Mouse (Mus musculus) liver, embryonic 15.5 days (tissue): ENCODE measurements around the gene Pde6b. TPM values are rescaled to one million over a fixed set of nuclear protein-coding genes. Genes with fewer than 3 reads are reported as not detected.

Experiments used
- ATAC-seq: fragments of 200-750 bp; cut with Nextera tagmentation; 2 replicates; pipeline ENCODE4 v1.8.0; 2017; ENCODE audit warnings: moderate number of reproducible peaks, mild to moderate bottlenecking, moderate library complexity; ENCODE audit not compliant: insufficient read depth
- H3K27ac ChIP-seq: fragments of 300-500 bp; sonication (generic); replicated peaks from 2 replicates; pipeline ENCODE4 v1.5.1; 2015; ENCODE audit warnings: mild to moderate bottlenecking, inconsistent platforms
- H3K27me3 ChIP-seq: fragments of 300-500 bp; sonication (generic); 2 replicates; pipeline ENCODE4 v1.6.1; 2015; ENCODE audit warnings: mild to moderate bottlenecking, inconsistent platforms
- H3K36me3 ChIP-seq: fragments of 300-500 bp; sonication (generic); replicated peaks from 2 replicates; pipeline ENCODE4 v1.6.1; 2015; ENCODE audit warnings: moderate library complexity, mild to moderate bottlenecking, inconsistent platforms
- H3K4me1 ChIP-seq: fragments of 300-500 bp; sonication (generic); replicated peaks from 2 replicates; pipeline ENCODE4 v1.6.1; 2015; ENCODE audit warnings: inconsistent platforms
- H3K4me2 ChIP-seq: fragments of 300-500 bp; sonication (generic); 2 replicates; pipeline ENCODE4 v1.6.1; 2015; ENCODE audit warnings: moderate library complexity, mild to moderate bottlenecking, inconsistent platforms
- H3K4me3 ChIP-seq: fragments of 300-500 bp; sonication (generic); replicated peaks from 2 replicates; pipeline ENCODE4 v1.5.1; 2015; ENCODE audit warnings: mild to moderate bottlenecking, inconsistent platforms
- H3K9ac ChIP-seq: fragments of 300-500 bp; sonication (generic); 2 replicates; pipeline ENCODE4 v1.6.1; 2015; ENCODE audit warnings: moderate library complexity, mild to moderate bottlenecking, inconsistent platforms
- H3K9me3 ChIP-seq: fragments of 300-500 bp; sonication (generic); replicated peaks from 2 replicates; pipeline ENCODE4 v1.6.1; 2016; ENCODE audit warnings: inconsistent platforms
- WGBS: fragments of 180-500 bp; shearing (Covaris S2); methylation state at CpG from one replicate; pipeline ENCODE4 v1.1.7; 2015; ENCODE audit warnings: mixed read lengths; ENCODE audit not compliant: insufficient replicate concordance; 5-methylcytosine and 5-hydroxymethylcytosine counted together
- polyA plus RNA-seq: library from polyadenylated mRNA; unstranded; fragments of >200 nt; fragmentation: Nextera tagmentation; extraction: Ambion mirVana; gene quantifications from 2 replicates; pipeline ENCODE4 v1.2.1, GENCODE M21; 2015

Gene Pde6b
- polyA plus RNA-seq, 1 experiment from 2014 or later, result not detected

DNA sequence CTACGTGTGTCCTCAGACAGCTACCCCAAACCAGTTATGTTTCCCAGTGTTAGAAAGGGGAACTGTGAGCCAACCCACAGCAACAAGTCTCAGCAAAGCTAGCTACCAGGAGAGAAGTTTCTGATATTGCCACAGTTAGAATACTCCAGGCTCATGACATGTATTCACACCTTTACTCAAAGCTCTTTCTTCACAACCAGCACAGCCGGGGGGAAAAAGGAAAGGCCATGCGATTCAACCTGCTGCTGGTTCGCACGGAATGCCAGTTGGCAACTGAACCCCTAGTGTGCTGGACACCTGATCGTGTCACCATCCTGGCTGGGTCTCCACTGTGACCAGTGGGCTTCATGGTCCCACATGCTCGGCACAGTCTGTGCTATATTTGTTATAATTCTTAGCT is 59.7 kb downstream of the Pde6b start:
- Histone ChIP-seq H3K4me1 (peaks cover 54% of the 10 kb centered on the region), H3K4me3 (no peak overlapping the region), H3K36me3 (no peaks in the 10 kb centered on the region), H3K27ac (no peak overlapping the region), H3K4me2 (peak overlapping the region; percentile 77), H3K27me3 (peaks cover 13% of the 10 kb centered on the region; the same call in 1 of the 2 replicates), H3K9me3 (no peaks in the 10 kb centered on the region), H3K9ac (no peak overlapping the region)
- 67% methylated on average over 7 of the region's 7 CpGs for WGBS
- no peak for ATAC-seq

DNA sequence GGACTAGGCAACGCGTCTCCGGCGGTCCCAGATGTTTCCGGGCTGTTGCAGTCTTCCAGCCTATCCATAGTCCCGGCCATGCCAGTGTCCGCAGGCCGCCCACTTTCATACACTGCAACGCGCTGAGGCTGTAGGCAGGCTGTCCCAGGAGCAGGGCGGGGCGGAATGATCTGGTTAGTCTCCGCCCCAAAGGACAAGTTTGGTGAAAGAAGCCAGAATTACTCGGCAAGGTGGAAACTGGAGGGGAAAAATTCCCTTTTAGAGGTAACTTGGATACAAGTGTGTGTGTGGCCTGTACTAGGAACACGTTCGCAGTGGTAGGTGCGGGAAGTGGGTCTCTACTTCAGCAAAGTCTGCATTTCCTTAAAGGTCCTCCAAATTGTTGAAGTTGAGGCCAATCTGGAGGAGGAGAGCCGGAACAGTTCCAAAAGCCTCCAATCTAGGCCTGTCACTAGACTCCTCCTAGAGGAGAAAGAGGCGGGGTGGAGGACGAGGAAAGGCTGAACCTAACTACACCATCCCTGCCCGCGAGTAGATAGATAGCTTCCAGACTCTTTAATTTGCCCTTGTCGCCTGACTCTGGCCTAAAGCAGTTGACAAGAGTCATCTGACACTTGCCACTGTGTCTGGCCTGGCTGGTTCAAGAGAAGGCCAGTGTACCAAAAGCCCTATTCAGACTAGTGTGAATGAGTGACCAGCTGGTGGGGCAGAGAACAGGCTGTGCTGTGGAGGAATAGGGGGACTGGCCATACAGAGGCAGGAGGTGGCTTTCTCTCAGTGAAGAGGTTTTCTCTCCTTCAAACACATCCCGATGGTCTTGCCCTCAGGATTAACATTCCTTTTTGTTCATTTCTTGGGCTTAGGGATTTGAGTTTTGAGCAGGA is 60.8 kb downstream of the Pde6b start, which contains the start of gene Mfsd7a:
TSS of gene Mfsd7a (minus strand) at position 107 of the 884 bp plus-strand sequence.
- Histone ChIP-seq H3K4me1 (peaks cover 54% of the 10 kb centered on the region), H3K36me3 (no peaks in the 10 kb centered on the region), H3K27ac (0 out of 2 replicates have a peak within 1 kb of the TSS, but pooled peaks have one; percentile 19), H3K27me3 (peaks cover 13% of the 10 kb centered on the region; the same call in 1 of the 2 replicates), H3K4me2 (peak within 1 kb of the TSS; percentile 77), H3K9me3 (no peaks in the 10 kb centered on the region), H3K4me3 (peak within 1 kb of the TSS; percentile 46), H3K9ac (0 out of 2 replicates have a peak within 1 kb of the TSS, but pooled peaks have one; percentile 18)
- 15% methylated on average over 24 of the region's 24 CpGs for WGBS
- ATAC-seq, result peak; percentile 75

DNA sequence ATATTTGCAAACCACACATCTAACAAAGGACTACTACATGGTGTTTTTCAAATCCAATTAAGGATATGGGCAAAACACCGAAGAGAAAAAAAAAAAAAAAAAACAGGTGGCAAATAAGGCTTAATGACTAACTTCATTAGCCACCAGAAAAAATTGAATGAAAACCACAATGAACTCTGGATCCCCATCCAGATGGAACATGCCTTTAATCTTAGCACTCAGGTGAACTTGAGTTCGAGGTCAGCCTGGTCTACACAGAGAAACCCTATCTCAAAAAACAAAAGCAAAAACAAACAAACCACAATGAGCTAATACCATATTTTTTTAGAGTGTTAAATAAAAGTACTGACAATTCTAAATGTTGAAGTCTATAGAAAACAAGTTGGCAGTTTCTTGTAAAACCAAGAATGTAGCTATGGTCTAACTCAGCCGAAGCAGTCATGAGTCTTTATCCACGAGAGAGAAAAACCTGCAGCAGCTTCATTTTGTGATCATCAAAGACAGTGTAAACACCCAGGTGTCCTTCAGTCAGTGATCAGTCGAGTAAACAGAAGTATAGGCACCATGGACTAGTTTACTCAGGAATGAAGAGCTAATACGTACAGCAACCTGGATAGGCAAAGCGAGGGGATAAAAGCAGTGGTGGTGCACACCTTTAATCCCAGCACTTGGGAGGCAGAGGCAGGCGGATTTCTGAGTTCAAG is 62.8 kb downstream of the Pde6b start:
- WGBS, result 61% methylated on average over 8 of the region's 8 CpGs
- Histone ChIP-seq H3K9ac (no peak overlapping the region), H3K27ac (no peak overlapping the region)

DNA sequence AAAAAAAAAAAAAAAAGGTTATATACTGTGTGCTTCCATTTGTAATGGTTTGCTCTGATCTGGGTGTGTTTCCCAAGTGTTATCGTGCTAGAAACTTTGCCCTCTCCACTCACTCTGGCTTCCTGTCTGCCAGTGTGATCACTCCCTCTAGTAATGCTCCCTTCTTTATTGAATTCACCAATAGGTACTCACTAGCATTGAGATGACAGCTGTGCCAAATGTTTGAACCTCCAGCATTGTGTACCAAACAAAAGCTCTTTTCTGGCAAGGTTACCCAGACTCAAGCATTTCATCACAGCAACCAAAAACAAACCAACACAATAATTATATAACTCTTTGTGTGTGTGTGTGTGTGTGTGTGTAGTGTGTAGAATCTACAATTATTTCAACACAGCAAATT is 63.4 kb downstream of the Pde6b start:
- Histone ChIP-seq H3K27me3 (peaks cover 13% of the 10 kb centered on the region; the same call in 1 of the 2 replicates), H3K4me3 (no peak overlapping the region), H3K9me3 (no peaks in the 10 kb centered on the region), H3K27ac (no peak overlapping the region), H3K9ac (no peak overlapping the region), H3K36me3 (no peaks in the 10 kb centered on the region), H3K4me1 (peaks cover 46% of the 10 kb centered on the region), H3K4me2 (no peak overlapping the region)
- ATAC-seq, result no peak
- 67% methylated on average over 1 of the region's 1 CpGs for WGBS

More for the DNA sequence above, 62.8 kb downstream of the Pde6b start:
- H3K4me2 ChIP-seq, result no peak overlapping the region
- H3K36me3 ChIP-seq, result no peaks in the 10 kb centered on the region
- no peak overlapping the region for H3K4me3 ChIP-seq
- peaks cover 13% of the 10 kb centered on the region; the same call in 1 of the 2 replicates for H3K27me3 ChIP-seq
- H3K9me3 ChIP-seq, result no peaks in the 10 kb centered on the region
- ATAC-seq, result no peak
- peaks cover 52% of the 10 kb centered on the region for H3K4me1 ChIP-seq

DNA sequence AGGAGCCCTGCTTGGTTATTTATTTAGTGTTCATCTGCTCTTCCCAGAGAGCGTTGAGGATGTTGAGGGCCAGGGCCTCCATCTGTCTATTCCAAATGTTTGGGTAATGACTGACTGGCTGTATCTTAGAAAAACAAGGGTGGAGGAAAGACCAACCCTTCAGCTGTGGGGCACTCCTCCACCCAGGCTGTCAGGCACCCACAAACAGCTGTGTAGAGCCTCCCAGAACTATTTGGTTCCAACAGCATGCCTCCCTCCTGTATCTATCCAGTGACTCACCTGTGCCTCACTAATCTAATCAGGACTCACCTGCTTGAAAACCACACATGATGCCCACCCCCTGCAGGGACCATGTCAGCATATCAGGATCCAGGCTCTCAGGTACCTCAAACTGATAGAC is 64.2 kb downstream of the Pde6b start:
- Histone ChIP-seq H3K4me1 (peaks cover 38% of the 10 kb centered on the region), H3K9me3 (no peaks in the 10 kb centered on the region), H3K27me3 (peaks cover 13% of the 10 kb centered on the region; the same call in 1 of the 2 replicates), H3K27ac (no peak overlapping the region), H3K4me2 (no peak overlapping the region), H3K4me3 (no peak overlapping the region), H3K36me3 (no peaks in the 10 kb centered on the region), H3K9ac (no peak overlapping the region)
- ATAC-seq, result no peak
- WGBS, result 77% methylated on average over 1 of the region's 1 CpGs

DNA sequence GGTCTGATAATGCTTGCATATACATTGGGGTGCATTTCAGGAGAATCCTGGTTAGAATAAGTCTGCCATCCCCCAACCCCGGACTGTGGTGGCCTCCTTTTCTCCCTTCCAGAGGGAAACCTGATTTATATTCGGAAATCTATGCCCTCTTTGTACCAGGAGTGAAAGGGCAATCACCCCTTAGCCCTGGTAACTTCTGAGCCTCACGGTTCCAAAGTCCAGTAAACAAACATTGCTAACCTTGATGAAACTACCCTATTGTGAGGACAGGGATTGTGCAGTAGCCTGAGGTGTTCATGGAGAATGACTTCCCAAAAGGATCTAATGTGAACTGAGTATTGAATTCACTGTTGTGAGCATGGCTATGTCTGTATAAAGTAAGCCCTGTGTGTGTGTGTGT is 65.9 kb downstream of the Pde6b start:
- 0 out of 2 replicates have a peak, but pooled peaks have one; percentile 35 for ATAC-seq
- H3K9ac ChIP-seq, result no peak overlapping the region
- H3K27me3 ChIP-seq, result peaks cover 8% of the 10 kb centered on the region; the same call in 1 of the 2 replicates
- WGBS, result 48% methylated on average over 3 of the region's 3 CpGs
- no peak overlapping the region for H3K4me2 ChIP-seq
- peaks cover 24% of the 10 kb centered on the region for H3K4me1 ChIP-seq
- H3K4me3 ChIP-seq, result no peak overlapping the region
- no peaks in the 10 kb centered on the region for H3K36me3 ChIP-seq
- no peaks in the 10 kb centered on the region for H3K9me3 ChIP-seq
- no peak overlapping the region for H3K27ac ChIP-seq

DNA sequence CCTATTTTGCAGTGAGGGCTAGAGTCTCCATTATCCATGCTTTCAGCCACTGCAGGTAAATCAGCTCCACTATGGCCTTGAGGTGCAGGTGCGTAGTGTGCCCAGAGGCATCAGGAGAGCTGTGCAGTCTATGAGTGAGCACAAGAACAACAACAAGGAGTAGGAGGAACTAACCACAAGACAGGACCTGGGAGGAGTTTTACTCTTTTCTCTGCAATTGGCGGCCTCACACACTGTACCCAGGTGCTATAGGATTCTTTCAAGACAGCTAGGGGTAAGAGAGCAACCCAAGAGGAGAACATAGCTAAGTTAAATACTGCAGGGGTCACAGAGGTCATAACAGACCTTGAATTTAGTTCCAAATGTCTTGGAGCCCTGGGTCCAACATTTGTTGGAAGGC is 70.5 kb downstream of the Pde6b start:
- Histone ChIP-seq H3K27ac (no peak overlapping the region), H3K9ac (no peak overlapping the region), H3K4me2 (no peak overlapping the region), H3K4me1 (peaks cover 29% of the 10 kb centered on the region), H3K9me3 (no peaks in the 10 kb centered on the region), H3K4me3 (no peak overlapping the region), H3K27me3 (peaks cover 8% of the 10 kb centered on the region; the same call in 1 of the 2 replicates), H3K36me3 (no peaks in the 10 kb centered on the region)
- 51% methylated on average over 2 of the region's 2 CpGs for WGBS
- no peak for ATAC-seq

DNA sequence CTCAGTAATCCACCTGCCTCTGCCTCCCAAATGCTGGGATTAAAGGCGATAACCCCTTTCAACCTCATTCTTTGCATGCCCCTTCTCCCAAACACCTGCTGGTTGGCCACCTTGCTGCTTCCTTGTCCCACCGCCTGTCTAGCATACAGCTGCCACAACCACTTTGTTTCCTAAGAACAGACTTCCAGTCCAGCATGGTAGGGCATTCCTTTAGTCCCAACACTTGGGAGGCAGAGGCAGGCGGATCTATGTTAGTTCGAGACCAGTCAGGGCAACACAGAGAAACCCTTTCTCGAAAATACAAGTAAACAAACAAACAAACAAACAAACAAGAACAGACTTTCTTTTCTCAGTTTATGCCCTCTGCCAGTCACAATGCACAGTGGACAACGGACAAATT is 72.3 kb downstream of the Pde6b start:
- no peak for ATAC-seq
- H3K27me3 ChIP-seq, result peaks cover 8% of the 10 kb centered on the region; the same call in 1 of the 2 replicates
- peak overlapping the region; percentile 97; the same call in 1 of the 2 replicates for H3K9ac ChIP-seq
- H3K9me3 ChIP-seq, result no peaks in the 10 kb centered on the region
- peak overlapping the region; percentile 34; the same call in 1 of the 2 replicates for H3K27ac ChIP-seq
- H3K4me2 ChIP-seq, result peak overlapping the region; percentile 88
- H3K4me1 ChIP-seq, result peaks cover 45% of the 10 kb centered on the region
- WGBS, result 44% methylated on average over 6 of the region's 6 CpGs
- no peaks in the 10 kb centered on the region for H3K36me3 ChIP-seq
- H3K4me3 ChIP-seq, result peak overlapping the region; percentile 87

DNA sequence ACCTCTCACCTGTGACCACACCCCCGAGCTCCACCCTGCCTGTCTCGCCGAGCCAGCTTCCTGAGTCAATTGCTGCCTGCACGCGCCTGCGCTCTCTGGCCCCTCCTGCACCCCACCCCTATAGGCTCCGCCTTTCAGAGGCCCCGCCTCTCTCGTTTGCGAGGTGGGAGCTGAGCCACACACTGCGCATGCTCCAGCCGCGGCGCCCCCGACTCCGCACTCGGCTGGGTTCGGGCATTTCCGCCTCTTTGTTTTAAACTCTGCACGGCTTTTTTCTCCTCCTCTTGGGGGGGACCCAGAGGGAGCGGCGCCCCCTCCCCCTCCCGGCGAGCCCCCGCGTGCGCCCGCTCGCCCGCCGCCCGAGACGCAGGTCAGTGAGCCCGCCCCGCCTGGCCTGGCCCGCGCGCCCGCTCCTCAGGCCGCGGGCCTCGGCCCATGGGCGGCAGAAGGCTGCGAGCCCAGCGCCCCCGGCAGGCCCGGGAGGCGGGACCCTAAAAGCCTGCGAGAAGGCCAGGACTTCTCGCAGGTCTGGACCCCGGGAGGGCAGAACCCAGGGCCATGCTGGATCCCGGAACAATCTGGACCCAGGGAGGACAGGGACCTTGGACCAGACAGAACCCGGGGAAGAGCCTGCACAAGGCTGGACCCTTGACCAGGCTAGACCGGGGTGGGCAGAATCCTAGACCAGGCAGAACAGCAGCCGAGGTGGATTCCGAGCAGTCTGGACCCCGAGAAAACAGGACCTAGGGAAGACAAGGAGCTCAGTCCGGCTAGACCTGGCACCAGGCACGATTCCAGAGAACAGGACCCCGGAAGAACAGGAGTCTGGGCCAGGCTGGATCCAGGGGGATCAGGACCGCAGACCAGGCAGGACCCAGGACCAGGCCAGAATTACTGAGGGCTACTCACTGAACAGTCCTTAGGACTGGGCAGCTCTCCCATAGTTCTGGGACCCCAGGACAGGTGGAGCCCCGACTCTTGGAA is 73.2 kb downstream of the Pde6b start, which contains the start of gene Pcgf3:
TSS of gene Pcgf3 (plus strand) at position 151 of the 984 bp plus-strand sequence.
- H3K9me3 ChIP-seq, result no peaks in the 10 kb centered on the region
- peak within 1 kb of the TSS; percentile 97 for H3K9ac ChIP-seq
- H3K4me1 ChIP-seq, result peaks cover 54% of the 10 kb centered on the region

DNA sequence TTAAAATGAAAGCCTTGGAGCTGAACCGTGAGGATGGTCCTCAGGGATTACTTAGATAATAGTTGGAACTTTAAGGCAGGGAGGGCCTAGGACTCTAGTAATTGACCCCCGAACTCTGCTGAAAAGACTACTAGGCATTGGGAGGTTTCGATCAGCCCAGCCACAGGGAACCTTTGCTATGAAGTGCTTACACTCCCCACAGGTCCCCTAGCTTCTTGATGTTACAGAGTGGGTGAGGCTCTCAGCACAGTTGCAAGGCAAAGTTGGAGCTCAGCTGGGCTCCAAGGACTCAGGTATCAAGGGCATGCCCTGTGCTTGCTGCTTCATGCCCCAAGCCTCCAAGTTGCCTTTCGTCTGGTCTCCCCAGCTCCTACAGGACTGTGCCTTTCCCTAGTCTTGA is 74.3 kb downstream of the Pde6b start:
- Histone ChIP-seq H3K27ac (peak overlapping the region; percentile 85), H3K4me2 (peak overlapping the region; percentile 88), H3K4me1 (peaks cover 65% of the 10 kb centered on the region), H3K9ac (peak overlapping the region; percentile 97), H3K27me3 (peaks cover 8% of the 10 kb centered on the region; the same call in 1 of the 2 replicates), H3K36me3 (no peaks in the 10 kb centered on the region), H3K4me3 (peak overlapping the region; percentile 87), H3K9me3 (no peaks in the 10 kb centered on the region)
- no peak for ATAC-seq
- WGBS, result 51% methylated on average over 4 of the region's 4 CpGs

More for the DNA sequence above, 73.2 kb downstream of the Pde6b start, which contains the start of gene Pcgf3:
- peak; percentile 94 for ATAC-seq
- Histone ChIP-seq H3K27ac (peak within 1 kb of the TSS; percentile 85), H3K4me2 (peak within 1 kb of the TSS; percentile 88), H3K36me3 (no peaks in the 10 kb centered on the region), H3K4me3 (peak within 1 kb of the TSS; percentile 87), H3K27me3 (peaks cover 8% of the 10 kb centered on the region; the same call in 1 of the 2 replicates)
- WGBS, result under 1% methylated on average over 62 of the region's 62 CpGs
